Mouse (Mus musculus): ENCODE data around the gene Fads1.

GRCm38 (mm10) chr19:10176477-10176876 is 6.2 kb upstream of the Fads1 start:
- TF ChIP-seq CTCF (IDR thresholded peaks at IDR 0.05; ENCODE audit: borderline replicate concordance, extremely low read depth, insufficient read depth, insufficient read length) (no peak), POLR2A (IDR thresholded peaks at IDR 0.05; ENCODE audit: borderline replicate concordance, extremely low read depth, insufficient read depth, insufficient read length, poor library complexity, severe bottlenecking) (no peak)

Data from brain, embryonic 14.5 days (tissue).